Comparison of ENCODE assay signal across 12 mouse cellular contexts in the genomic region with DNA sequence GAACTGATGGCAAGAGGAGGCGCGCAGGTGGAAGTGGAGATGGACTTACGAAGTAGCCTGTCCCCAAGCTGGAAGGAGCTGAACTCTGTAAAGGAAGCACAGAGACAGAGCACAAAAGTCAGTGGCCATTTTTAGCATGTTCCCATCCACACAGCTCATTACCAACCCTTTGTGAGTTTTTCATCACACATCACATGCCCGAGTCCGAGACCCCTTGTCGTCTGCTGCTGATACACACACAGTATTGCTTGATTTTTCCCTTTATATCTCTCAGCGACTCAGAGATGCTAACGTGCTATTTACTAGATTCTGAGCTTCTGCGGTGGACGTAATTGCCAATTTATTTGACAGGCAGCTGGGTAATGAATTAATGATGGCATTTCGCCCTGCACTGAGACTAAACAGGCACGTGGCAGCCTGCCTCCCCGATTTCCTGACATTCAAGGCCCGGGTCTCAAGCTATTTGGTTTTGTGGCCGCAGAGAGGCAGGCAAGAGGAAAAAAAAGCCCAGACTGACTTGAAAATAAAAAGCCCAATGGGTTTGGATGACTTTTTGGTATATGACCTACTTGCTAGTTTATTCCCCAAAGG.
DNase-seq lines count a peak whose midpoint lies in the region; ATAC-seq and TF ChIP-seq lines count a peak whose summit lies in the region.
"Had no signal": no experiment of that assay in that cellular context is flagged by ENCODE, and none has a peak within 500 bp of the region (broad histone marks: within the 10 kb centered on the region; RNA-seq: fewer than 3 reads in every experiment).

No protein-coding gene starts in this region.

- no peak overlapping the region for H3K4me3 ChIP-seq in kidney, embryonic 15.5 days (replicated peaks)
- H3K4me3 ChIP-seq in embryonic facial prominence, embryonic 11.5 days (ENCODE audit: low read depth, low read length), result no peak overlapping the region
- H3K4me3 ChIP-seq in intestine, embryonic 16.5 days (ENCODE audit: low read length), result no peak overlapping the region
- H3K4me3 ChIP-seq in heart, adult 2 months, result no peak overlapping the region

- H3K27ac ChIP-seq in kidney, embryonic 15.5 days, result no peak overlapping the region
- no peak overlapping the region for H3K27ac ChIP-seq in embryonic facial prominence, embryonic 11.5 days (replicated peaks; ENCODE audit: low read depth, low read length)
- no peak overlapping the region for H3K27ac ChIP-seq in intestine, embryonic 16.5 days (ENCODE audit: low read length)
- H3K27ac ChIP-seq in heart, adult 2 months, result no peak overlapping the region
- H3K27ac ChIP-seq: kidney, postnatal 0 days had no signal

- H3K27me3 ChIP-seq in kidney, embryonic 15.5 days, result no peaks in the 10 kb centered on the region
- H3K27me3 ChIP-seq in embryonic facial prominence, embryonic 11.5 days (ENCODE audit: control insufficient read depth, insufficient read depth, low read length), result no peaks in the 10 kb centered on the region
- no peaks in the 10 kb centered on the region for H3K27me3 ChIP-seq in intestine, embryonic 16.5 days (replicated peaks; ENCODE audit: control insufficient read depth, insufficient read depth, low read length)
- H3K27me3 ChIP-seq in heart, adult 2 months (ENCODE audit: control insufficient read depth, insufficient read depth, low read length), result no peaks in the 10 kb centered on the region

- peak; percentile 7 for DNase-seq in kidney, postnatal 14 days
- DNase-seq in Muller cell, postnatal 12 days (ENCODE audit: inconsistent ontology term), result peak; percentile 56
- DNase-seq in embryonic facial prominence, embryonic 11.5 days (ENCODE audit: low spot score), result peak; percentile 27
- peak; percentile 7 to 39 for DNase-seq in lung, postnatal 4 days
- DNase-seq in left cerebral cortex, adult 18-20 months (ENCODE audit: low spot score in 2 of 2), result no peak
- DNase-seq in heart, adult 2 months, result no peak
- DNase-seq: cerebellum, adult 9-11 months; heart, adult 11 months; heart, postnatal 4 days had no signal

- TF ChIP-seq POLR2A in heart, adult 2 months (IDR thresholded peaks at IDR 0.05; ENCODE audit: insufficient read depth, low read depth, low read length), result no peak

- intact Hi-C loops in heart, adult 2 months (cut with DNase I), result no loop called here

- H3K79me2 ChIP-seq in heart, adult 2 months (replicated peaks; ENCODE audit: control insufficient read depth, insufficient read depth, low read length), result no peaks in the 10 kb centered on the region

- H3K36me3 ChIP-seq in kidney, embryonic 15.5 days, result no peaks in the 10 kb centered on the region
- H3K36me3 ChIP-seq in embryonic facial prominence, embryonic 11.5 days (replicated peaks; ENCODE audit: control insufficient read depth, insufficient read depth, low read depth, low read length), result no peaks in the 10 kb centered on the region
- H3K36me3 ChIP-seq in intestine, embryonic 16.5 days (ENCODE audit: control insufficient read depth, insufficient read depth, low read length), result no peaks in the 10 kb centered on the region
- no peaks in the 10 kb centered on the region for H3K36me3 ChIP-seq in heart, adult 2 months (ENCODE audit: control insufficient read depth, insufficient read depth, low read length)

- ATAC-seq in kidney, embryonic 15.5 days (replicated peaks; ENCODE audit: low FRiP score), result no peak
- no peak for ATAC-seq in embryonic facial prominence, embryonic 11.5 days (replicated peaks; ENCODE audit: insufficient number of reproducible peaks, low FRiP score, low TSS enrichment, low read depth)
- no peak for ATAC-seq in intestine, embryonic 16.5 days

- no peak overlapping the region for H3K9ac ChIP-seq in kidney, embryonic 15.5 days
- no peak overlapping the region for H3K9ac ChIP-seq in embryonic facial prominence, embryonic 11.5 days (replicated peaks; ENCODE audit: low read length)
- no peak overlapping the region for H3K9ac ChIP-seq in intestine, embryonic 16.5 days (ENCODE audit: low read depth, low read length)
- H3K9ac ChIP-seq in heart, adult 2 months (ENCODE audit: low read depth, low read length), result no peak overlapping the region

- TF ChIP-seq EP300 in heart, adult 2 months (IDR thresholded peaks at IDR 0.05; ENCODE audit: insufficient read depth, low read depth, low read length), result no peak

- TF ChIP-seq CTCF in heart, adult 2 months (IDR thresholded peaks at IDR 0.05), result no peak

- 72% methylated on average over 15 of the region's 15 CpGs for WGBS in kidney, embryonic 15.5 days
- 52% methylated on average over 15 of the region's 15 CpGs for WGBS in embryonic facial prominence, embryonic 11.5 days
- 57% methylated on average over 15 of the region's 15 CpGs for WGBS in intestine, embryonic 16.5 days
- 70% methylated on average over 15 of the region's 15 CpGs for WGBS in heart, adult 2 months

- no peak overlapping the region for H3K4me2 ChIP-seq in kidney, embryonic 15.5 days
- H3K4me2 ChIP-seq in embryonic facial prominence, embryonic 11.5 days (ENCODE audit: low read depth, low read length), result no peak overlapping the region
- H3K4me2 ChIP-seq in intestine, embryonic 16.5 days (ENCODE audit: low read depth, low read length), result no peak overlapping the region

- H3K4me1 ChIP-seq in kidney, embryonic 15.5 days, result no peaks in the 10 kb centered on the region
- H3K4me1 ChIP-seq in embryonic facial prominence, embryonic 11.5 days (ENCODE audit: control insufficient read depth, insufficient read depth, low read length), result no peaks in the 10 kb centered on the region
- peaks cover 3% of the 10 kb centered on the region for H3K4me1 ChIP-seq in intestine, embryonic 16.5 days (ENCODE audit: control insufficient read depth, insufficient read depth, low read length)
- H3K4me1 ChIP-seq in heart, adult 2 months (ENCODE audit: control insufficient read depth, insufficient read depth, low read length), result peaks cover 3% of the 10 kb centered on the region; the same call in 1 of the 2 replicates

- no peaks in the 10 kb centered on the region for H3K9me3 ChIP-seq in kidney, embryonic 15.5 days (replicated peaks)
- no peaks in the 10 kb centered on the region for H3K9me3 ChIP-seq in embryonic facial prominence, embryonic 11.5 days (replicated peaks; ENCODE audit: control insufficient read depth, low read length)
- no peaks in the 10 kb centered on the region for H3K9me3 ChIP-seq in intestine, embryonic 16.5 days (ENCODE audit: control insufficient read depth, low read length)

Comparison
In these comparisons a context has a peak if more than half of its experiments do, and no peak if none do; other contexts are left out.
1. DNase-seq: peak in kidney, postnatal 14 days (single experiment), Muller cell, postnatal 12 days (single experiment), embryonic facial prominence, embryonic 11.5 days (single experiment) and lung, postnatal 4 days (2 of 2); none in left cerebral cortex, adult 18-20 months (0 of 2) and heart, adult 2 months (0 of 2).